Mouse (Mus musculus) CH12F3 (cell line): Measurements from ENCODE around the gene Kin.

Experiments
- in situ Hi-C: fragments of 300-500 bp; cut with MboI; formaldehyde crosslinking; loops from 2 replicates; pipeline ENCODE4 v1.14.3; 2020; ENCODE audit warnings: low sequenced_read_pairs

The Kin gene

DNA sequence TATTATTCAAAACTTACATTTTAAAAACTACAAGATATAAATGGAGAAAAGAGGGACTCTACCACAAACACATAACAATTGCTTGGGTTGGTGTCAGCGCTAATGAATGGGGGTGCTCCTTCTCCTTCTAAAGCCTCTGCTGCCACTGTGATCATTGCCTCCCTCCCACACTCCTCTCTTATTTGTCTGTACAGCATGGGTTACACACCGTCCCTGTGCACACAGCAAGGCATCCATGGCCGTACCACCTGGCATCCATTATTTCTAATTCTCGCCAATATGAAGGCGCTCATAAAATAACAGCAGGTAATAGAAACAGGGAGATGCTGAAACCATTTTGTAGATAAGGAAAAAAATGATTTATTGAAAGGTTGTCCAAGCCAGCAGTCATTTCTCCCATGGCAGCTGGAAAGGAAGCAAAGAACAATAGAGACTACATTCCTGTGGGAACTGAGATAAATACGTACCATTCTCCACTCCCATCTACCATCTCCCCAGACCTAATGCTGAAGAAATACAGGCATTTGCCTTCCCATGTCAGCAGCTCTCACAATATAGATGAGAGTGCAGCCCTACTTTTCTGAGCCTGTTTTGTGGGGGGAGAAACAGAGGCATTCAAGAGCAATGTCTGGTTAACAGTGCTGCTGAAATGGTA, 28.3 kb downstream of the Kin start:
- in situ Hi-C loops = loop anchor here (10.0 kb wide), 1 partner anchor 186 kb away; no protein-coding TSS in a partner anchor

GRCm38 (mm10) chr2:10118751-10119150, 38.4 kb downstream of the Kin start:
- in situ Hi-C loops = no loop called here

DNA sequence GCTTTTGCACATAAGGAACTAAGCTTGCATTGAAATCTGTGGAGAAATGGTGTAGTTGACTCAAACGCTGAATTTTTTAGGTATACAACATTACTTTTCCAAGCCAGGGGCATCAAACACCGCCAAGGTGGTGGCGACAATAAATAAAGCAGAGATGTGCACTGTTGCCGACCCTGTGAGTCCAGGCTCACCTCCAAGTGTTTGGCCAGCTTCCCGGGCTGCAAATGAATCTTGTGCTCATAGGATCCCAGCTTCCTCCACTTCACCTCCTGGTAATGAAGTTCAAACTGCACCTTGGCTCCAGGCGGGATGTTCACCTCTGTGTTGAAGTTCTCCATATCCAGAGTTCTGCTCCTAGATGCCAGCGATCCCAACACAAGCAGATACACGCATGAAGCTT, 38.9 kb downstream of the Kin start:
- in situ Hi-C loops = no loop called here

GRCm38 (mm10) chr2:10121826-10122225, 41.4 kb downstream of the Kin start:
- in situ Hi-C loops = no loop called here

GRCm38 (mm10) chr2:10126122-10126521, 45.7 kb downstream of the Kin start:
- in situ Hi-C loops = no loop called here

DNA sequence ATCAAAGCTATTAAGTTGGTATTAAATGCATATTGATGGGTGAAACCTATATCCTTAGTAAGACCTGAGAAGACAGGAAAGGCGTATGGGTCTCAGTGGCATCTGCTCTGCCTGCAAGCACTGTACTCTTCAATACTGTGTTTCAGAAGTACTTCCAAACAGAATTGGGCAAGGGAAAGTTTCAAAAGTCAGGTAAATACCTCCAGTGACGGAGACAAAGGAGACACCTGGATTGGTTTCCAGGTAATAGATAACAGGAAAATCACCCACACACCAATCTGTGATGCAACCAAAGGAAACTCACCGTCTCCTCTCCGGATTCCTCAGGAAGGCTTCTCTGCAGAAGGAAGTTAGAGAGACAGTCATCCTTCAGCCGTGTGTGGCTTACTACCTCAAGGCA, 47.1 kb downstream of the Kin start:
- in situ Hi-C loops = no loop called here

GRCm38 (mm10) chr2:10128571-10128970, 48.2 kb downstream of the Kin start:
- in situ Hi-C loops = no loop called here

DNA sequence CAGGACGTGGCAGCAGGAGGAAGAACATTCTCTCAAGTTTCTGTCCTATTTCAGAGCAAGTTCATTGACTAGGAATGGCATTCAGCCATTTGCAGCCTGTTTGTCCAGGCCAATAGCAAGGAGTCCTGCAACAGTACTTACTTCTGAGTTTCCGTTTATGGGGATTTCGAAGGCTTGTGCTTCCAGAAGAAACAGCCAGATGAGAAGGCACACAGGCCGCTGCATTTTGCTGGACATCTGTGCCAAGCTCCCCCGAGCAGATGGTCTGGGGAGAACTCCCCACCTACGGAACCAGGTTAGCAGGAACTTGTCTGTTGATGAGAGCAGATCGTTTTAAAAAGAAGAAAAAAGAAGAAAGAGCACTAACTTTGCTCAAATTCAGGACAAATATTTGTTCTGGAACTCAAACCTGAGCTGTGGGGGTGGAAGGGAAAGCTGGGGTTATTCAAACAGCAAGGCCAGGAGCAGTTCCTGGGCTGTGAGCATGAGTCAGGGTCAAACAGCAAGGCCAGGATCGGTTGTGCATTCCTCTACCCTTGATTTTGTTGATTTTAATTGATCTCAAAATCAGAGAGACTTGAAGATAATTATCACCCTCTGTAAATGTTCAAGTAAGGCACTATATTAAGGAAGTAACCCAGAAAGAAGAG, 50.1 kb downstream of the Kin start:
- in situ Hi-C loops = no loop called here

DNA sequence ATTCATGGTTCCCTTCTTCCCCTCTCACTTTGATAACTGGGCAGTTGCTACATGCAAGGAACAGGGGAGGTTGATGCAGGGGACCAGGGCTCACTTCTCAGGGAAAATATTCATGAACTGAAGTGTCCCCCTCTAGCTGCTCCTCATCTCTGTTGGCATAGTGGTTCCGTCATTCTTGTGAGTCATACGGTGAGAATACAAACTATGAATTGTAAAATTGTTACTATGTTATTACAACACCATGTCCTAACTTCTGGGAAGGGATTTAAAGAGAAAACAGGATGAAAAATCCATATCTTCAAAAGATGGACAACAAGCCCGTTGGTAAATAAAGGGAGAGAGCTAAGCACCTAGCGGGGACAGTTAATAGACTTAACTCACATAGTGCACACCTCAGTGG, 50.9 kb downstream of the Kin start, which contains the start of gene Itih2:
TSS of gene Itih2 (minus strand) at position 101 of the 400 bp plus-strand sequence.
- in situ Hi-C loops = no loop called here

GRCm38 (mm10) chr2:10132128-10132527, 51.7 kb downstream of the Kin start:
- in situ Hi-C loops = no loop called here

GRCm38 (mm10) chr2:10133941-10134340, 53.5 kb downstream of the Kin start:
- in situ Hi-C loops = no loop called here

DNA sequence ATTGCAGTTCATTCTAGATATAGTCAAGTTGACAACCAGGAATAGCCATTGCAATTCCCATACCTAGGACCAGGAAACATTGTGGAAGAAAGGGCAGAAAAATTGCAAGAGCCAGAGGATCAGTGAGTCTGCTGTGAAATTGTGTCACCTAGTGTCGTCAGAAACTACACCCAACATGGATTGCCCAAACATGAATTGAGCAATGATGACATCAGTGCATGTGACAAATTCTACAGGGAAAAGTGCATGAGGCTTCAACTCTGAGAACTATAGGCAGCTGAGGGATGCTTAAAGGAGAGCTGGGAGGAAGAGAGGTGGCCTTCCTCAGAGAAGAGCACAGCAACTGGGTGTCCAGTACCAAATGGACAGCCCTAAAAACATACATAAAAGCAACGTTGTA, 56.9 kb downstream of the Kin start:
- in situ Hi-C loops = no loop called here

DNA sequence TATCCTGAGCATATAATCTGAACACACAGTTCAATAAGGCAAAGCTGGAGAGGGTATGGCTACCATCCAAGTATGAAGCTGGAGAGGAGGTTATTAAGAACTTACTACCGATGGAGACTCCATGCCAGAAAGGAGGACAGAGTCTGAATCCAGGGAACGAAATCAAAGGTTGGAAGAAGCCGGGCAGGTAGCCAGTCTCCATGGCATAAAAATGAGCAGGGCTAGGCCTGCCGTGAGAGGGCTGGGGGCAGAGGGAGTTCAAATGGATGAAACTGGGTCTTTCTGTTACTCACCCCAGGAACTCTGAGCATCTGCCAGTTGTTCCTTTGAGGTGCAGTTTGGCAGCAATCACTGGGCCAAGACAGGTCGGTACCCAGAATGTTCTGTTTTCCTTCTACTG, 60.1 kb downstream of the Kin start:
- in situ Hi-C loops = no loop called here
